Mouse (Mus musculus) ovary, postnatal 14 days (tissue): ENCODE data around the gene Cdk5rap2.

Experiments
- DNase-seq: peaks from one replicate; pipeline ENCODE4 v3.0.0; 2022; ENCODE audit warnings: low spot score

Gene Cdk5rap2

DNA sequence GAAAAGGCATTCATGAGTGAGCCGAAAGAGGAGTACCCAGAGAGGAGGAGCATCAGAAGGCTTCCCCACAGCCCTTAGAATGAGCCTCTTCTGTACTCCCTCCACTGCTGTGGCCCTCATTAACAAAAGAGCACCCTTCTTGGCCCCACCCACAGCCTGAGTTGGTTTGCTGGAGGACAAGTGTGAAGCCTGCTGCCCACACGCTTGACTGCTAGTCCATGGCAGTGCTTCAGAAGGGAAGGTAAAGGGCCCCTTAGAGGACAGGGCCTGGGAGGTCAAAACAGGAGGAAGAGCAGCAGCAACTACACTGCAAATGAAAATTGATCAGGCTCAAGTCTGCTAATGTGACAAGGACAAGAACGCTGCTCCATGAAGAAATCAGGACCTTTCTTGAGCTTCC, 56.6 kb downstream of the Cdk5rap2 start:
- no peak for DNase-seq

DNA sequence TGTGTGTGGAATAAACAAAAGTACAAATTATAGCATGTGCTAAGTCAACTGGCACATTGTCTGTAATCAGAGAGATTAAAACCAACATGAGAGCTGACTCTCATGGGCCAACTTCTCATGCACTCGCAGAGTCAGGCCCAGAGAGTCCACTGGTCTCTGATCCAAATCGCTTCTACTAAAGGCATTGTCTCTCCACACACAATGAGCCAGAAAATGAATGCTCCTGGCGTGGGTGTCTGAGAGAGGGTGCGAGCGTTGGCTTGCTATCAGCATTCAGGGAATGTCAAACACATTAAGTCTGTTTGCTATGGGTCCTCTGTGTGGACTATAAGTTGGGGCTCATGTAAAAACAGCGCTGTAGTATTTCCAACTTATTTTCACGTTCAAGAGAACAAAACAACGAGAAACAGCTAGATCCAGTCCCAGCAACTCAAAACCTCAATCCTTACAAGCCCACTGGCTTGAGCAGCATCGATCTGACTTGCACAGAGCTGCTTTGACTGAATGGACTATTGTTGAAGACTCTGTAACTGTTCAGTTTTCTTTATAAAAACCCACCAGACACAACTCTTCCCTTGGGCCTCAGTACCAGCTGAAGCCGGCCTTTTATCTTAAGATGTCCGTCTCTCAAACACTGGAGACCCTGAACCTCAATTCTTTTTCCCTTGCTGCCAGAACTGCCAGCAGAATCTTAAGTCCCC, 74.6 kb downstream of the Cdk5rap2 start:
- no peak for DNase-seq

DNA sequence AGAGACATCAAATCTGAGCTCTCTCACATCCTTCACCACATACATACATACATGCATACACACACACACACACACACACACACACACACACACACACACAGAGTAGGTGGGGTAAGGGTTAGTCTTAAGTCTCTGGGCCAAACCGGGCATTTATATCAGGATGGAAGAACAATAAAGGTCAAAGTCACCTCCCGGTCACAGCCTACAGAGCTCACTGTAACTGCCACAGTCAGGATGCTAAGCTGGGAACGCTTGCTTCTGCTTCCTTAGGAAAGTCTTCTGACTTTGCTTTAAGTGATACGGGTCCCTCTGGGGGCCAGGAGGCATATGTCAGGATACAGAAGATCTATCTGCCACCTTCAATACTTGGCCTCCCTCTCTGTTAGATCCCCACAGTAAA, 75.2 kb downstream of the Cdk5rap2 start:
- no peak for DNase-seq

DNA sequence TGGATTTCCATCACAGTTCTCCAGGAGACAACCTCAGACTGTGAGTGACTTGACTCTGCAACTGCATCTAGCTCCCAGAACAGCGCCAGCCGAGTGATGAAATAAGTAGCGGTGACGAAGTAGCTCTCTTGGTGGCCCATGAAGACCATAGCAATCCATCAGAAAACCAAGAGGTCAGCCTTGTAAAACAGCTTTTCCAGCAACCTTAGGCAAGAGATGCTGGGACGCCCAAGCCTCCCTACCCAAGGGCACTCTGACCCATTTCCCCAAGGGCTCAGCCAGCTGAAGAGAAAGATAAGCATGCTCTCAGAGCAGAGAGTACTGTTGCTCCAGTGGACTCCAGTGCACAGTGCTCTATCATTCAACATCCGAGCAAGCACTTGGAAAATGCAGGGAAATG, 77.3 kb downstream of the Cdk5rap2 start:
- no peak for DNase-seq

DNA sequence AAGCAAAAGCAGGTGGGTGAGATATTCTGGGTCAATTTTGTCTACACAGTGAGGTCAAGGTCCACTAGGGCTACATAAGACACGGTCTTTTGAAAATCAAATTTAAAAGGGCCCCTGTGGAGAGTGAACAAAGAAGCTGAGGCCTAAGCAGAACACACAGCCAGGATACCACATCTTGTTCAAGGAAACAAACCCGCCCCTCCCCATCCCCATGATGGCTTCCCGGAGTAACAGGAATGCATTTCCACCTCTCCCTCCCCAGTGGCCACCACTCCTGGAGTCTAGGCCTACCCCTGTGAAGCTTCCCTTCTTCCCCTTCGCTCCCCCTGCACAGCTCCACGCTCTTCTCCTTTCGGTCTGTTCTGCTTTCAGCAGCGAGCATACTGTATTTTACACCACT, 77.7 kb downstream of the Cdk5rap2 start:
- no peak for DNase-seq

DNA sequence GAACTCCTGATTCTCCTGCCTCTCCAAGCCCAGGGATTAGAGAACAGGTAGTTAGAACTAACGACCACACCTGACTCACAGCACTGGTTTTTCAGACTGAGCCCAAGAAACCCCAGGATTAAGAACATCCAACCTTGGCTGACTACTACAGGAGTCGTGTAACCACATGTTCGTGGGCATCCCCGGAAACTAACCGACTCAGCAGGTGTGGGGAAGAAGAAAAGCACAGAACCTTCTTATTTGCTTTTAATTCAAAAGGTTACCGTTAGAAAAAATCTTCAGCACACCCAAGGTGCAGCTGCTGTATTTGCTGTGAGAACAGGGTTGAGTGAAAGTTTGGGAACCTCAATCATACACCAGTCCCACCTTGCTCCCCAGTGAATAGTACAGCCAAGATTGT, 79.1 kb downstream of the Cdk5rap2 start:
- DNase-seq: no peak

DNA sequence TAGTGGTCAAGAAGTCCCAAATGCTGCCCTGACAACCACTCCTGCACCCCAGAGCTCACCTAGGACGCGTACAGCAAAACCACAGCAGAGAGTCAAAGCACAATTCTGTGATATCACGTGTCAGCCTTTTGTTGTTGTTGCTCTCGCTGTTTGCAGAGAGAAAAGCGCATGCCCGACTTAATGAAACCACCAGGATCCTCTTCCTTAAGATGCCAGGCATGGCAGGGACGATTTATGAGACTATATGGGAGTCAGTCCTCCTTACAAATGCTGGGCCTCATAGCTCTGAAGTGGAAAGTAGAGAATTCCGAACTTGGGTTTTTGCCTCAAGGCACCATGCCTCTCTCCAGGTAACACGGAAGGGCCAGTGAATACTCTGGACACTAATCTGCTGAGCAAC, 82.2 kb downstream of the Cdk5rap2 start:
- no peak for DNase-seq

DNA sequence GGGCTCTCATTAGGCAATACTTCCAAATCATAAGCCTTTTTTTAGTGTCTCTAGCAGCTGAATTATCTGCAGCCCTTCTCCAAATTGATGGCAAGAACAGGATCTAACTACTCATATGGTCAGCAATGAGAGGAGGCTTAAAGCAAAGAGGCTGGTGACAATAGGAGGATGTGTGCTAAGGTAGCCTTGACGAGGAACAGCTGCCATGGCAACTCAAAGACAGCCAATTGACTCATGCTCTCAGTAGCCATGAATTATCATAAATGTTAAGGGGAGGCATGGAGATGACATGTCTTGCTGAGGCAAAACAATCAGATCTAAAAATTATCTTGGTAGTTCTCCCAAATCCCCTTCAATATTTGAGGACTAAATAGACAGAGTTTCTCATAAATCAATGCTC, 82.8 kb downstream of the Cdk5rap2 start:
- DNase-seq: no peak

DNA sequence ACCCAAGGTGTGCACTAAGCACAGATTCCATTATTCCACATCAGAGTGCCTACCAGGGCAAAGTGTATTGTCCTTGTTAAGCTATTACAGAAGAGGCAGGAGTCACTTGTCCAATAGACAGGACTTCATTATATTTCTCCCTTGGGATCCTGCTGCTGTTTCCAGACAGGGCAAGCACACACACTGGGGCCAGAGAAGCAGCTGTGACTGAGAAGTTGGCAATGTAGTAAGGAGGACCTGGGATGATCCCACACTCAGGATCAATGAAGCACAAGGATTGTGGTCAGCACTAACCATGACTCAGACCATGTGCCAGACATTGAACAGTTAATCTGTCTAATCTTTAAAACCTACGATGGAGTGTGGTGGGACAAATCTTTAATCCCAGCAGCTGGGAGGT, 88.7 kb downstream of the Cdk5rap2 start:
- DNase-seq: no peak

DNA sequence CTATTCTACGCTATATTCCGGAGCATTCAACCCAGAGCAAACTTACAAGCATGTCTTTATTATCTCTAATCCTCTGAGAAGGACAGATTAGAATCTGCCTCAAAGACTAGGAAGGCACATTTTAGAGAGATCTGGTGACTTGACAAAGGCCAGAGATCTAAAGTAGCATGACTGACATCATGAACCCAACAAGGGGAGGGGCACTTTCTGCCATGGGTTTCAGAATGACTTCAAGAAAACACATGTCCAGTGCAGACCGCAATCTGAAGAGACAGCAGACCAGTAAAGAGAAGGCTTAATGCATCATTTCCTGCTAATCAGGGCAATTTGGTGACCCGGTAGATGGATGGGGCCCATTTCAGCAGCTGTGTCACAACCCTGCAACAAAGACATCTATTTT, 98.1 kb downstream of the Cdk5rap2 start:
- no peak for DNase-seq

DNA sequence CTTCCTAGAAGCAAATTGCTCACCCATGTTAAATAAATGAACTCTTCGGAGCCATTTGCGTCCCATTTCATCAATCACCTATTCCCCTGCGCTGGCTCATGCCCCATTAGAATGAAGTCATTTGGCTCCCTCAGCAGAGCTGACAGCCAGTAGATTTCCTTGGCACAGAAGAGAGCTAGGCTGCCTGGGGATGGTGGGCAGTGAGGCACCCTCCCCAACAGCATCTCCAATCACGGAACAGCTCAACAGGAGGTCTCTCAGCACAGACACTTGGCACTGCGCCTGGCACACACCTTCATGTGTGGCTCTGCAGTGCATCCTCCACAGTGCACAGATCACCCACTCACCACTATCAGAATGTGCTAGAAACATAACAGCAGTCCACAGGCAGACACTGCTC, 98.7 kb downstream of the Cdk5rap2 start:
- peak; percentile 2 for DNase-seq

DNA sequence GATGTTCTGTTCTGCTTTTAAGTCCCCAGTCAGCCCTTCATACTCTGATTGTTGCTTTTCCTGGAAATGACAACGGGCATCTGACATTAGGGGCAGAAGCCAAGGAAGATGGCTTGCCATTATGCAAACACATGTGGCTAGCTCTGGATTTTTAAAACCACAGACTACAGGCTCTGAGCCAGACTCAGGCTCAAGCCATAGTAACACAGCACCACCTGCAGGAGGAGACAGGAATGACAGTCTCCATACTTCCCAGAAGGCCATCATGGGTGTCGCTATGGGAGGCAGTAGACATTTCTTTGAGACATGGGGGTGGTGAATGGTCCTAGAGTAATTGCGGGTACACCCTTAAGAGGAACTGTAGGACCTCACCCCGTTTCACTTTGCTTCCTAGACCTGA, 103.0 kb downstream of the Cdk5rap2 start:
- peak; percentile 74 for DNase-seq

DNA sequence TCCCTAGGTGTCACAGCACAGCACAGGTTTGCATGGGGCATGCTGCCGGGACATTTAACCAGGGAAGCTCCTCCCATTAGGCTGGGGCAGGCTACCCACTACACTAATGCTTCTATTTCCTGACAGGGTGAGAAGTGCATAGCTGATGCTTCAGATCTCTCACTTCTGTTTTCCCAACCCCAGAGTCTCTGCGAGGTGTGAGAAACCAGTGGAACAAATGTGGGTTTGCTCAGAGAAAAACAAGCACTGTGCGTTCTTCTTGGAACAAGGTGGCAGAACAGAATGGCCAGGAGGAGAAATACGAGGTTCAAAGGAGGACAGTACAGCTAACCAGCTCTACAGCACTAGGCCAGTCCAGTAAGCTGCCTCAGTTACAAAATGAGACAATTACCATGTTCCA, 106.4 kb downstream of the Cdk5rap2 start:
- DNase-seq: no peak

DNA sequence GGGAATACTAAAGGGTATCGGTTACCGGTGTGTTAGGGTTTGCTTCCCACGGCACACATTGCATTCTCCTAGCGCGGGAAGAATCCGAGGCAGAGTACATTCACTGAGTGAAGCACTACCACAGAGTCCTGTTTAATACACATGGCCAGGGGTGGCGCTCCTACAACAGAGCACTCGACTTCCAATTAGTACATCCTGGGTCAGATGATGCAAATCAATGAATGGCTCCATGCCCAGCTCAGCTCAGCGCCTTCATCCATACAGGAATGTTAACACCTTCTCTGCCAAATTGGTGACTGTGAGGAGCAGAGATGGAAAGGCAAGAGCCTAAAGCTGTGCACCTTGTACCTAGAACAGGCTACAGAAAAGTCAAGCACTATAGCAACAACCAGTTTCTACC, 109.1 kb downstream of the Cdk5rap2 start:
- DNase-seq: no peak

DNA sequence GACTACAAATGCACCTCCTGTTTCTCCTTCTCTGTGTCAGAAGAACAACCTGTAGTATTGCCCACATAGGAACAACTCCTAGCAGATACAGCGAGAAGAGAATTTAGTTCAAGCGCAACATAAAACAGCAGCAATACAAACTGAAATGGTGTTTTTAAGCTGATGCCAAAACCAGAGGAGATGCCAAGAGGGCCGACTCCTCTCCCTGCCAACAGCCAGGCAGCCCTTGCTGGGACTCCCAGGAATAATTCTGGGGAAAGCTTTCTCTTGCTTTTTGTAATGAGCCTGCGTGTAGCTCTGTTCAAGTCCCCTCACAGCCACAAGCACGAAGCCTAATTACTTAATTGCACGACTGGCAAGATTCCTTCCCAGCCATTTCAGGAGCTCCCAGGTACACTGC, 120.9 kb downstream of the Cdk5rap2 start:
- no peak for DNase-seq

DNA sequence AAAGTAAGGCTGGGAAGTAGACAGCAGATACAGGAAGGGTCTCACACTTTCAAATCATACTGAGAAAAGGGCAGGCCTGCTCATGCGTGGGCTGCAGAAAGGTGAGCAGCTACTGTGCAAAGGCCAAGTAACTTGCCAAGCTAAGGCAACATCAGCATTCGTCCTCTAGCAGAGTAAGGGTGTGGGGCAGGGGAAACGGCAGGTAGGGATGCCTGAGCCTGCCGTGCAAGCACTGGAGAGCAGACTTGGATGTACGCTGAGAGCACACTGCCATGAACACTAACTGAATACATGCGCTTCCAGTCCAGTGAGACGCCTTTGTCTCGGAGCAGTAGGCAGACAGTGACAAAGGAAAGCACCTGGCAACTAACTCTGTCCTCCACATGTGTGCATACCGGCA, 127.1 kb downstream of the Cdk5rap2 start:
- DNase-seq: no peak

DNA sequence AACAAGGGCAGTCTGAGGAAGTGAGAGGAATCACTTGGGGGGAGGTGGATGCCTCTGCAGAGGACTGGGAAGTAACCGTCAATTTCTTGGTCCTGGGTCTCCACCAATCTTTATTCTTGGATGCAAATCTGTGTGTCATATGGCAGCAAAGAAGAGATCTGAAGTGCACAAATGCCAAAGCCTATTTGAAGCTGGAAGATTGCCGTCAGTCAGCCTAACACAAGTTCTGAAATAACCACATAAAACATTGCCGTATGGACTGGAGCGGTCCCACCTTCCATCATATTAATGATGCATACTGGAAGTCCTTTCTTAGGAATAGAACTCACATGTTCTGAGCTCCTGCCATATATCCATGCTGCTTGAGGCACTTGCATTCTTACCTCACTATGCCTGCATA, 131.4 kb downstream of the Cdk5rap2 start:
- DNase-seq: no peak

DNA sequence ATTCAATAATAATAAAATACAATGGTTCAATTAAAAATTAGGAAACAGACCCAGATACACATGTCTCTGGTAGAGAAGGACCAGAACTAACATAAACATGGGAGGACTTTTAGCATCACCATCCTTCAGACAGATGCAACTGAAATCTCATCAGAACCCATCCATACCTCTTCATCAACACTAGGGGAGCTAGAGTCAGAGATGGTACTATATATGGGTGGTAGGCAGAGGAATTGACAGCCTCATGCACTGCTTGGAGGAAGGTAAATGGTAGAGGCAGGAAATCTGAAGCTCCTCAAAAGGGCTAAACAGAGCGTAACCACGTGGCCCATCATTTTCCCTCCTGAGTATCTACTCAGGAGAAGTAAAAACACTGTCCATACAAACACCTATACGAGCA, 132.2 kb downstream of the Cdk5rap2 start:
- no peak for DNase-seq

DNA sequence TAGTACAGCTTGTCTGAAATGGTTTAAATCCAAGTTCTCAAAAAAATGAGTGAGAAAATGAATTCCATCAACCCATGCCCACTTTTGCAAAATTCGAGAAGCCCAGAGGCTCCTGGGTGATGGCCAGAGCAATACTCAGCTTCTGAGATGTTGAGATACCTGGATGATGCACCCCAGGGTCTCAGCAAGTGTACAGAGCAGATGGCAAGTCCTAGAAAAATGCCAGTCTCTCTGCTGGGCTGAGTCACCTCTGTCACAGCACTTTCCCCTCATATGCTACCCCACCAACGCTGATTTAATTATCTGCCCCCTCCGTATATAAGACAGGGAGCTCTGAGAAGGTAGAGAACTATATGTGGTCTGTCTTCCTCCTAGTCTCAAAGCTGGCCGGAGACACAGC, 137.3 kb downstream of the Cdk5rap2 start:
- DNase-seq: no peak

DNA sequence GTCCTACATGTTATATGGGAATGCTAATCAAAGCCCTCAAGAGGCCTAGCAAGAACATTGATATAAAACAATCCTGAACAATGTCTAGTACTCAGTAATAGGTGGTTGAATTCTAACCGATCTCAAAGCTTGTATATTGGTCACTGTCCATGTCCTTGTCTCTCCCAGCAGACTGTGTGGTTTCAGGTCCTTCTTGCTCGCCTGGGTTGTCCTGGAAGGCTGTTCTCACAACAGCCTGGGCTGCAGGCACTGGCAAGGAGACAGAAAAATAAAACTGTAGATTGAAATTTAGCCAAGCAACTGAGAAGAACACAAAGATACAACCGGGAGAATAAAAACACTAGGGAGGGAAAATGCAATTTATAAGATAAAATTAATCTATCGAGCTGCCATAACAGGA, 137.7 kb downstream of the Cdk5rap2 start:
- no peak for DNase-seq

DNA sequence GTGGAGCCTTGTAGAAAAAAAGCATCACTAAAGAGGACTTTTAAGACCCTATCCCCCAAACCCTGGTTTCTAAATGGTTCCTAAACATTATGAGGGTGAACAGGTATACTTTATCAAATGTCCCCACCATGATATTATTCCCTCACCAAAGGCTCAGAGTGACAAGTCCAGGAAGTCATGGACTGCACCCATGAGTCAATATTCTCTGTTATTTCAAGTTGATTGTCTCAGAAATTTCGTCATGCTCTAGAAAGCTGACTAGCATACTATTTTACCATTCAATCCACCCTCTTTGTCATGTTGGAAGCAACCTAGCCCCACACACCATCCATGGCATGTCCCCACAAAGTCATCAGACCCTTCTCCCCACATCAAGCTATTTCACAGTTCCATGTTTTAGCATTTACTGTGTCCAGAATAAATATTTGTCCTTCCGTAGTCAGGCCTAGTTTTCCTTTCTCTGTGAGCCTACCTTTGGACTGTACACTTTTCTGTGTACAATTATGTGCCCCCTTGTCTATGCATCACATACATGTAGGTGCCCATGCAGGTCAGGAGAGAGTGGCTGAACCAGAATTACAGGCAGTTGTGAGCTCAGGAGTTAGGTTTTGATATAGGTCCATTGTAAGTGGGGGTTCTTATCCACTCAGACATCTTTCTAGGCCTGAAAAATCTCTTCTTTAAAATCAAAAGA, 142.9 kb downstream of the Cdk5rap2 start:
- no peak for DNase-seq

DNA sequence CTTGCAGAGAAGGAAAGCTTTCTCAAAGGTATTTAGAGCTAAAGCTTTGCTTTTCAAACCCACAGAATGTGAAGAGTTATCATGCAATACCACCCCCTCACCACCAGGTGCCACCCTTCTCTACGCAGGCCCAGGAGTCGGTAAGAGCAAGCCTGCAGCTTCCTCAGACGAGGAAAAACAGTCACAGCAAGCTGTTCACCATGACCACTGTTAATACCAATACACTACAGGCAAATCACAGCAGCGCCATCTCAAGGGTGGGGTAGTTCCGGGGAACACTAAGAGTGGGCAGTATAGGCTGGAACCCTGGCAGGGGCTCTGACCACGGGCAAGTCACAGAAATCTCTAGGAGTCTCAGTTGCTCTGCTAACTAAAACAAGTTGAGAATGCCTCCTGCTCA, 145.0 kb downstream of the Cdk5rap2 start:
- DNase-seq: peak; percentile 25

DNA sequence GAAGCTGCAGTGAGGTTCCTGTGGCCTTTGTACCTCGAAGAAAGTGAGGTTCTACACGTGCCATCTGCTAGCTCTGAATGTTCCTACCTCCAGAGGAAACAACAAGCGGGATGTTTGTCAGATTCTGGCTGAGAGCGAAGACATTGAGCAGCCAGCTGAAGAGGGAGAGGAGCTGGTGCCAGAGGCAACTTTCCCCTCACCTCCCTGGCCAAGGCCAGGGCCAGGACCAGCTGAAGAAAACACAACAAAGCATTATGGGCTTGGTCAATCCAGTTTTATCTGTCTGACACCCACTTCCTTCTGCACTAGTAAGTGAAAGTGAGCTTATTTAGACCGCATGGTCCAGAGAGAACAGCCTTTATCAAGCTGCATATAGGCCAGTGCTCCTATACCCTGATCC, 147.4 kb downstream of the Cdk5rap2 start:
- DNase-seq: no peak

DNA sequence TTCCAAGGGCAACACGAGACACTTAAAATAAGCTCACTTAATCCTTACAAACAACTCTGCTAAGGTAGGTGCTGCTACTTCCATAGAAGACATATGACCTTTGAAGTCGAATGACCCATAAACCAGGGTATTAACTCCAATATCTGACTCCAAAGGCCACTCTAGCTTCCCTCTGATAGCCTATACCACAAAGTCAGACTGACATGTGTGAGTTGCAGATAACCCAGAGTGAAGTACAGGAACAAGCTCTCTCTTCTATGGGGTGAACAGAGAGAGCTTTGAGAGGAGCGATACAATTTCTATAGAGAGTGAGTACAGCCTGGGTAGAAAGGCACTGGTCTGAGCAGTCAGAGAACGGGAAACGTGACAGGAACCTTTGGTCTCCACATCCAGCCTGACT, 148.9 kb downstream of the Cdk5rap2 start:
- no peak for DNase-seq
